Mouse (Mus musculus) CH12.LX (cell line): ENCODE results near the gene Gria4. TPM values are rescaled to one million over a fixed set of nuclear protein-coding genes. Genes with fewer than 3 reads are reported as not detected.

ENCODE experiments used
- DNase-seq: peaks from one replicate; pipeline ENCODE4 v3.0.0-alpha.2; 2013; ENCODE audit errors: extremely low read depth
- H3K27ac ChIP-seq: 2 replicates; pipeline ENCODE4 v1.5.1; 2012; ENCODE audit warnings: low read depth, mild to moderate bottlenecking, control low read depth, moderate library complexity; ENCODE audit not compliant: insufficient read depth
- H3K27me3 ChIP-seq: replicated peaks from 2 replicates; pipeline ENCODE3; 2012; ENCODE audit warnings: inconsistent platforms
- H3K36me3 ChIP-seq, 2 experiments: replicated peaks in 1 of 2; 2 replicates each; pipeline versions ENCODE3 to v1.6.1; 2012; ENCODE audit warnings: inconsistent platforms in 1 of 2, low read length in 1 of 2, mild to moderate bottlenecking in 1 of 2, mixed read lengths in 1 of 2, moderate library complexity in 1 of 2; ENCODE audit not compliant: control insufficient read depth in 1 of 2, insufficient read depth in 1 of 2
- H3K4me1 ChIP-seq, 2 experiments: 2 replicates each; pipeline ENCODE4 v1.6.1; 2012; ENCODE audit warnings: inconsistent platforms in 1 of 2, moderate library complexity in 1 of 2; ENCODE audit not compliant: insufficient read depth in 2 of 2, control insufficient read depth in 1 of 2
- H3K4me2 ChIP-seq: 2 replicates; pipeline ENCODE4 v1.6.1; 2012; ENCODE audit warnings: low read depth, mild to moderate bottlenecking, control low read depth; ENCODE audit not compliant: poor library complexity, insufficient read depth, severe bottlenecking
- H3K4me3 ChIP-seq, 3 experiments: fragments of 150-350 bp in 1 of 3; sonication (generic) in 1 of 3; replicated peaks in 1 of 3; 2 replicates each; pipeline versions ENCODE3 to v1.5.1; 2011 to 2012; ENCODE audit warnings: low read depth in 2 of 3, low read length in 2 of 3, mild to moderate bottlenecking in 2 of 3, moderate library complexity in 2 of 3, control low read depth in 1 of 3, improper control_type of control experiment in 1 of 3, inconsistent platforms in 1 of 3, mixed read lengths in 1 of 3; ENCODE audit not compliant: poor library complexity in 1 of 3
- H3K79me2 ChIP-seq: replicated peaks from 2 replicates; pipeline ENCODE4 v1.6.1; 2012; ENCODE audit warnings: mild to moderate bottlenecking, moderate library complexity; ENCODE audit not compliant: control insufficient read depth, poor library complexity, insufficient read depth, severe bottlenecking; ENCODE audit errors: extremely low read depth
- H3K9ac ChIP-seq: 2 replicates; pipeline ENCODE4 v1.6.1; 2012; ENCODE audit warnings: low read depth, mild to moderate bottlenecking, control low read depth, moderate library complexity; ENCODE audit not compliant: insufficient read depth
- H3K9me3 ChIP-seq: replicated peaks from 2 replicates; pipeline ENCODE3; 2012; ENCODE audit warnings: low read length, inconsistent platforms, mixed read lengths
- BHLHE40 ChIP-seq: IDR thresholded peaks from 2 replicates; pipeline ENCODE4 v1.6.1; 2011; ENCODE audit warnings: mild to moderate bottlenecking, low read depth, low read length, improper control_type of control experiment
- CHD2 ChIP-seq: IDR thresholded peaks from 2 replicates; pipeline ENCODE4 v1.6.1; 2011; ENCODE audit warnings: low read length, improper control_type of control experiment
- EP300 ChIP-seq: IDR thresholded peaks from 2 replicates; pipeline ENCODE4 v1.6.1; 2011; ENCODE audit warnings: low read length, improper control_type of control experiment
- ETS1 ChIP-seq: conservative IDR thresholded peaks from 2 replicates; pipeline ENCODE4 v1.6.1; 2012; ENCODE audit warnings: low read depth, mild to moderate bottlenecking, inconsistent platforms, low read length, improper control_type of control experiment, moderate library complexity
- GABPA ChIP-seq: IDR thresholded peaks from 2 replicates; pipeline ENCODE4 v1.6.1; 2012; ENCODE audit warnings: low read depth, low read length, improper control_type of control experiment, inconsistent platforms; ENCODE audit not compliant: insufficient replicate concordance
- HCFC1 ChIP-seq: IDR thresholded peaks from 2 replicates; pipeline ENCODE4 v1.6.1; 2012; ENCODE audit warnings: low read depth, mild to moderate bottlenecking, inconsistent platforms, low read length, improper control_type of control experiment
- IRF4 ChIP-seq: IDR thresholded peaks from 2 replicates; pipeline ENCODE4 v1.6.1; 2014; ENCODE audit warnings: low read depth, mild to moderate bottlenecking, inconsistent platforms, low read length, improper control_type of control experiment
- JUN ChIP-seq: IDR thresholded peaks from 2 replicates; pipeline ENCODE4 v1.6.1; 2011; ENCODE audit warnings: low read depth, mild to moderate bottlenecking, low read length, improper control_type of control experiment, moderate library complexity; ENCODE audit not compliant: insufficient read depth
- JUND ChIP-seq: conservative IDR thresholded peaks from 2 replicates; pipeline ENCODE4 v1.6.1; 2011; ENCODE audit warnings: low read depth, low read length, improper control_type of control experiment
- KAT2A ChIP-seq: IDR thresholded peaks from 2 replicates; pipeline ENCODE4 v1.6.1; 2012; ENCODE audit warnings: low read length, improper control_type of control experiment, inconsistent platforms; ENCODE audit not compliant: insufficient replicate concordance
- MAFK ChIP-seq: IDR thresholded peaks from 2 replicates; pipeline ENCODE4 v1.6.1; 2011; ENCODE audit warnings: low read length, improper control_type of control experiment; ENCODE audit not compliant: insufficient replicate concordance
- MAZ ChIP-seq: IDR thresholded peaks from 2 replicates; pipeline ENCODE4 v1.6.1; 2012; ENCODE audit warnings: low read depth, mild to moderate bottlenecking, inconsistent platforms, low read length, improper control_type of control experiment, moderate library complexity
- NRF1 ChIP-seq: IDR thresholded peaks from 2 replicates; pipeline ENCODE4 v1.6.1; 2014; ENCODE audit warnings: low read depth, mild to moderate bottlenecking, inconsistent platforms, low read length, improper control_type of control experiment, moderate library complexity
- RAD21 ChIP-seq: IDR thresholded peaks from 2 replicates; pipeline ENCODE4 v1.6.1; 2011; ENCODE audit warnings: low read depth, mild to moderate bottlenecking, low read length, improper control_type of control experiment, moderate library complexity
- RCOR1 ChIP-seq: conservative IDR thresholded peaks from 2 replicates; pipeline ENCODE4 v1.6.1; 2012; ENCODE audit warnings: low read depth, mild to moderate bottlenecking, inconsistent platforms, low read length, improper control_type of control experiment
- USF2 ChIP-seq: conservative IDR thresholded peaks from 2 replicates; pipeline ENCODE4 v1.6.1; 2011; ENCODE audit warnings: low read depth, low read length, improper control_type of control experiment
- ZC3H11A ChIP-seq: IDR thresholded peaks from 2 replicates; pipeline ENCODE4 v1.6.1; 2012; ENCODE audit warnings: low read depth, mild to moderate bottlenecking, inconsistent platforms, low read length, improper control_type of control experiment
- ZKSCAN1 ChIP-seq: IDR thresholded peaks from 2 replicates; pipeline ENCODE4 v1.6.1; 2012; ENCODE audit warnings: low read depth, inconsistent platforms, low read length, improper control_type of control experiment, borderline replicate concordance
- ZNF384 ChIP-seq: IDR thresholded peaks from 2 replicates; pipeline ENCODE4 v1.6.1; 2012; ENCODE audit warnings: low read depth, low read length, improper control_type of control experiment, inconsistent platforms
- dilution Hi-C: fragments of 300-500 bp; cut with MboI; formaldehyde crosslinking; loops from 2 replicates; pipeline ENCODE4 v1.14.3; 2020; ENCODE audit warnings: low sequenced_read_pairs; ENCODE audit not compliant: extremely low pct_unique_long_range_greater_than_20kb, extremely low pct_ligation_motif_present
- in situ Hi-C: fragments of 300-500 bp; cut with MboI; formaldehyde crosslinking; loops from 3 replicates; pipeline ENCODE4 v1.14.3; 2019; ENCODE audit warnings: low sequenced_read_pairs, low pct_ligation_motif_present, low pct_unique_long_range_greater_than_20kb, mixed read lengths
- polyA plus RNA-seq: library from polyadenylated mRNA; unstranded; fragments of >175 nt; gene quantifications from 2 replicates; pipeline ENCODE4 v1.2.1, GENCODE M21; 2012; ENCODE audit warnings: low read depth; ENCODE audit not compliant: insufficient read length
- total RNA-seq, 2 experiments: library from RNA; depleted of rRNA; stranded (reverse); fragments of 300-350 nt in 1 of 2; fragments of >200 nt in 1 of 2; gene quantifications; 2 replicates each; pipeline ENCODE4 v1.2.3; 2012 to 2014

Gene Gria4
- total and polyA plus RNA-seq, 3 experiments = not detected

- H3K36me3 ChIP-seq = no peaks in the 10 kb centered on the region
- TF ChIP-seq ZKSCAN1 (no peak), RCOR1 (no peak), ETS1 (no peak), IRF4 (no peak), NRF1 (no peak), BHLHE40 (no peak), HCFC1 (no peak), USF2 (no peak)
- TF ChIP-seq, all 38 proteins: peak for 0
- no peak for DNase-seq
- Histone ChIP-seq H3K27ac (no peak overlapping the region), H3K27me3 (no peaks in the 10 kb centered on the region), H3K79me2 (no peaks in the 10 kb centered on the region), H3K4me3 (no peak overlapping the region), H3K4me2 (no peak overlapping the region), H3K9me3 (no peaks in the 10 kb centered on the region), H3K9ac (no peak overlapping the region), H3K4me1 (no peaks in the 10 kb centered on the region)
- in situ Hi-C loops = no loop called here
- dilution Hi-C loops = no loop called here
Measured at GRCm38 (mm10) chr9:4680244-4680643, 115.8 kb downstream of the Gria4 start.

- dilution Hi-C loops = no loop called here
- H3K79me2 ChIP-seq = no peaks in the 10 kb centered on the region
- no peak overlapping the region for H3K27ac ChIP-seq
- H3K9me3 ChIP-seq = no peaks in the 10 kb centered on the region
- no peaks in the 10 kb centered on the region for H3K27me3 ChIP-seq
- H3K4me2 ChIP-seq = no peak overlapping the region
- H3K36me3 ChIP-seq = no peaks in the 10 kb centered on the region
- no peak overlapping the region for H3K4me3 ChIP-seq
- H3K4me1 ChIP-seq = no peaks in the 10 kb centered on the region
- TF ChIP-seq MAZ = no peak
- no peak for TF ChIP-seq KAT2A
- TF ChIP-seq MAFK = no peak
- no peak for TF ChIP-seq GABPA
- no peak for TF ChIP-seq ZNF384
- TF ChIP-seq CHD2 = no peak
- no peak for TF ChIP-seq RAD21
- no peak for DNase-seq
- in situ Hi-C loops = no loop called here
- H3K9ac ChIP-seq = no peak overlapping the region
Measured at GRCm38 (mm10) chr9:4679099-4679498, 116.9 kb downstream of the Gria4 start.

GRCm38 (mm10) chr9:4665691-4666090 is 130.3 kb downstream of the Gria4 start:
- H3K4me1 ChIP-seq = no peaks in the 10 kb centered on the region
- H3K9ac ChIP-seq = no peak overlapping the region
- no peaks in the 10 kb centered on the region for H3K9me3 ChIP-seq
- in situ Hi-C loops = no loop called here
- TF ChIP-seq JUN = no peak
- TF ChIP-seq JUND = no peak
- no peak for TF ChIP-seq ZC3H11A
- no peak for TF ChIP-seq USF2
- no peak for TF ChIP-seq EP300
- TF ChIP-seq ETS1 = no peak
- TF ChIP-seq NRF1 = no peak
- H3K4me2 ChIP-seq = no peak overlapping the region
- no peaks in the 10 kb centered on the region for H3K27me3 ChIP-seq
- no peaks in the 10 kb centered on the region for H3K36me3 ChIP-seq
- dilution Hi-C loops = no loop called here
- H3K79me2 ChIP-seq = no peaks in the 10 kb centered on the region
- H3K27ac ChIP-seq = no peak overlapping the region
- no peak overlapping the region for H3K4me3 ChIP-seq
- DNase-seq = no peak
